Mouse (Mus musculus): Measurements from ENCODE around the gene Fam189a2.

The Fam189a2 gene

GRCm38 (mm10) chr19:24030871-24031556 lies at the start of gene Fam189a2:
Gene Fam189a2 (minus strand): TSS chr19:24031019.
- DNase-seq (ENCODE audit: low read depth), result no peak

GRCm38 (mm10) chr19:24077658-24078057 lies 46.8 kb upstream of the Fam189a2 start:
- DNase-seq (ENCODE audit: low read depth), result no peak

- no peak for DNase-seq (ENCODE audit: low read depth)
Observed at GRCm38 (mm10) chr19:24076536-24076935, 45.7 kb upstream of the Fam189a2 start.

- DNase-seq (ENCODE audit: low read depth), result no peak
Observed at GRCm38 (mm10) chr19:24075927-24076326, 45.1 kb upstream of the Fam189a2 start.

- no peak for DNase-seq (ENCODE audit: low read depth)
Observed at GRCm38 (mm10) chr19:24073155-24073554, 42.3 kb upstream of the Fam189a2 start.

GRCm38 (mm10) chr19:24064348-24064895 lies 33.6 kb upstream of the Fam189a2 start:
- no peak for DNase-seq (ENCODE audit: low read depth)

- no peak for DNase-seq (ENCODE audit: low read depth)
Observed at GRCm38 (mm10) chr19:24063585-24063984, 32.8 kb upstream of the Fam189a2 start.

GRCm38 (mm10) chr19:24058851-24059250 lies 28.0 kb upstream of the Fam189a2 start:
- no peak for DNase-seq (ENCODE audit: low read depth)

GRCm38 (mm10) chr19:24058021-24058420 lies 27.2 kb upstream of the Fam189a2 start:
- no peak for DNase-seq (ENCODE audit: low read depth)

GRCm38 (mm10) chr19:24056880-24057279 lies 26.1 kb upstream of the Fam189a2 start:
- no peak for DNase-seq (ENCODE audit: low read depth)

- no peak for DNase-seq (ENCODE audit: low read depth)
Observed at GRCm38 (mm10) chr19:24054904-24055303, 24.1 kb upstream of the Fam189a2 start.

- DNase-seq (ENCODE audit: low read depth), result no peak
Observed at GRCm38 (mm10) chr19:24054265-24054664, 23.4 kb upstream of the Fam189a2 start.

- no peak for DNase-seq (ENCODE audit: low read depth)
Observed at GRCm38 (mm10) chr19:24050514-24050913, 19.7 kb upstream of the Fam189a2 start.

GRCm38 (mm10) chr19:24049329-24049728 lies 18.5 kb upstream of the Fam189a2 start:
- no peak for DNase-seq (ENCODE audit: low read depth)

- no peak for DNase-seq (ENCODE audit: low read depth)
Observed at GRCm38 (mm10) chr19:24046395-24046993, 15.7 kb upstream of the Fam189a2 start.

- DNase-seq (ENCODE audit: low read depth), result no peak
Observed at GRCm38 (mm10) chr19:24042387-24042786, 11.6 kb upstream of the Fam189a2 start.

GRCm38 (mm10) chr19:24039061-24039853 lies 8.4 kb upstream of the Fam189a2 start:
- no peak for DNase-seq (ENCODE audit: low read depth)

- DNase-seq (ENCODE audit: low read depth), result no peak
Observed at GRCm38 (mm10) chr19:24034367-24034766, 3.5 kb upstream of the Fam189a2 start.

GRCm38 (mm10) chr19:24032654-24033236 lies 1.9 kb upstream of the Fam189a2 start:
- DNase-seq (ENCODE audit: low read depth), result no peak

- no peak for DNase-seq (ENCODE audit: low read depth)
Observed at GRCm38 (mm10) chr19:24030511-24030870, 328 bp downstream of the Fam189a2 start.

- no peak for DNase-seq (ENCODE audit: low read depth)
Observed at GRCm38 (mm10) chr19:24029616-24030510, 956 bp downstream of the Fam189a2 start.

All from 416B (cell line).